Mouse (Mus musculus): Measurements from ENCODE around the gene Omg. TPM values are rescaled to one million over a fixed set of nuclear protein-coding genes. Genes with fewer than 3 reads are reported as not detected.
A peak's percentile ranks its signal among the peaks of the same experiment; 100 is the strongest.

Gene Omg
- polyA plus RNA-seq (2015; fragmentation: Nextera tagmentation; extraction: Ambion mirVana), result 0.19 and 0.28 TPM in 2 replicates

- Histone ChIP-seq H3K4me2 (replicated peaks) (no peak within 1 kb of the TSS), H3K9ac (no peak within 1 kb of the TSS), H3K9me3 (no peaks in the 10 kb centered on the region), H3K27me3 (no peaks in the 10 kb centered on the region), H3K4me3 (no peak within 1 kb of the TSS), H3K4me1 (no peaks in the 10 kb centered on the region), H3K27ac (no peak within 1 kb of the TSS), H3K36me3 (no peaks in the 10 kb centered on the region)
- WGBS, result 57% methylated on average over 8 of the region's 8 CpGs
- ATAC-seq (ENCODE audit: low FRiP score, low read depth), result no peak
Observed at GRCm38 (mm10) chr11:79503845-79504244, at the start of gene Omg. Gene Omg, minus strand, starts transcription at chr11:79504084.

- Histone ChIP-seq H3K4me2 (replicated peaks) (no peak overlapping the region), H3K27me3 (no peaks in the 10 kb centered on the region), H3K4me3 (no peak overlapping the region), H3K27ac (no peak overlapping the region), H3K9ac (no peak overlapping the region), H3K9me3 (no peaks in the 10 kb centered on the region), H3K4me1 (no peaks in the 10 kb centered on the region), H3K36me3 (peaks cover 92% of the 10 kb centered on the region)
- WGBS, result 75% methylated on average over 1 of the region's 1 CpGs
- no peak for ATAC-seq (ENCODE audit: low FRiP score, low read depth)
Observed at GRCm38 (mm10) chr11:79552622-79553021, 48.7 kb upstream of the Omg start.

GRCm38 (mm10) chr11:79536293-79536692 lies 32.4 kb upstream of the Omg start:
- Histone ChIP-seq H3K9me3 (no peaks in the 10 kb centered on the region), H3K36me3 (peaks cover 69% of the 10 kb centered on the region), H3K4me3 (no peak overlapping the region), H3K27ac (no peak overlapping the region), H3K27me3 (no peaks in the 10 kb centered on the region), H3K4me1 (peaks cover 6% of the 10 kb centered on the region), H3K9ac (no peak overlapping the region), H3K4me2 (replicated peaks) (no peak overlapping the region)
- WGBS, result 87% methylated on average over 3 of the region's 3 CpGs
- no peak for ATAC-seq (ENCODE audit: low FRiP score, low read depth)

- H3K27ac ChIP-seq, result no peak overlapping the region
- WGBS, result 95% methylated on average over 4 of the region's 4 CpGs
- H3K4me1 ChIP-seq, result peaks cover 6% of the 10 kb centered on the region
- no peaks in the 10 kb centered on the region for H3K9me3 ChIP-seq
- no peak overlapping the region for H3K4me3 ChIP-seq
- H3K4me2 ChIP-seq (replicated peaks), result no peak overlapping the region
- ATAC-seq (ENCODE audit: low FRiP score, low read depth), result no peak
- no peaks in the 10 kb centered on the region for H3K27me3 ChIP-seq
- no peak overlapping the region for H3K9ac ChIP-seq
- peaks cover 66% of the 10 kb centered on the region for H3K36me3 ChIP-seq
Observed at GRCm38 (mm10) chr11:79535554-79535953, 31.7 kb upstream of the Omg start.

GRCm38 (mm10) chr11:79533950-79534690 lies 30.2 kb upstream of the Omg start:
- 84% methylated on average over 8 of the region's 8 CpGs for WGBS
- Histone ChIP-seq H3K27ac (peak overlapping the region; percentile 52), H3K36me3 (peaks cover 56% of the 10 kb centered on the region)

GRCm38 (mm10) chr11:79533311-79533710 lies 29.4 kb upstream of the Omg start:
- H3K27ac ChIP-seq, result no peak overlapping the region
- H3K36me3 ChIP-seq, result peaks cover 59% of the 10 kb centered on the region
- H3K9ac ChIP-seq, result no peak overlapping the region
- WGBS, result 84% methylated on average over 6 of the region's 6 CpGs
- H3K4me1 ChIP-seq, result peaks cover 6% of the 10 kb centered on the region
- ATAC-seq (ENCODE audit: low FRiP score, low read depth), result no peak
- H3K4me3 ChIP-seq, result no peak overlapping the region
- no peaks in the 10 kb centered on the region for H3K9me3 ChIP-seq
- H3K27me3 ChIP-seq, result no peaks in the 10 kb centered on the region
- no peak overlapping the region for H3K4me2 ChIP-seq (replicated peaks)

More at GRCm38 (mm10) chr11:79533950-79534690, 30.2 kb upstream of the Omg start:
- Histone ChIP-seq H3K4me2 (replicated peaks) (no peak overlapping the region), H3K9ac (no peak overlapping the region), H3K4me3 (no peak overlapping the region), H3K4me1 (peaks cover 6% of the 10 kb centered on the region), H3K9me3 (no peaks in the 10 kb centered on the region), H3K27me3 (no peaks in the 10 kb centered on the region)
- no peak for ATAC-seq (ENCODE audit: low FRiP score, low read depth)

- ATAC-seq (ENCODE audit: low FRiP score, low read depth), result no peak
- 85% methylated on average over 4 of the region's 4 CpGs for WGBS
- no peak overlapping the region for H3K4me2 ChIP-seq (replicated peaks)
- no peaks in the 10 kb centered on the region for H3K9me3 ChIP-seq
- H3K27me3 ChIP-seq, result no peaks in the 10 kb centered on the region
- no peak overlapping the region for H3K9ac ChIP-seq
- peaks cover 6% of the 10 kb centered on the region for H3K4me1 ChIP-seq
- H3K4me3 ChIP-seq, result no peak overlapping the region
- no peak overlapping the region for H3K27ac ChIP-seq
- peaks cover 54% of the 10 kb centered on the region for H3K36me3 ChIP-seq
Observed at GRCm38 (mm10) chr11:79531485-79531884, 27.6 kb upstream of the Omg start.

- Histone ChIP-seq H3K27me3 (no peaks in the 10 kb centered on the region), H3K4me2 (replicated peaks) (no peak overlapping the region), H3K4me3 (no peak overlapping the region), H3K36me3 (peaks cover 48% of the 10 kb centered on the region), H3K9ac (no peak overlapping the region), H3K27ac (no peak overlapping the region), H3K4me1 (peaks cover 6% of the 10 kb centered on the region), H3K9me3 (no peaks in the 10 kb centered on the region)
- 86% methylated on average over 11 of the region's 11 CpGs for WGBS
- ATAC-seq (ENCODE audit: low FRiP score, low read depth), result no peak
Observed at GRCm38 (mm10) chr11:79530774-79531173, 26.9 kb upstream of the Omg start.

- no peak within 1 kb of the TSS for H3K9ac ChIP-seq
- H3K36me3 ChIP-seq, result peaks cover 45% of the 10 kb centered on the region
- WGBS, result 87% methylated on average over 7 of the region's 7 CpGs
- H3K27me3 ChIP-seq, result no peaks in the 10 kb centered on the region
- H3K27ac ChIP-seq, result no peak within 1 kb of the TSS
- H3K4me1 ChIP-seq, result peaks cover 6% of the 10 kb centered on the region
- no peak within 1 kb of the TSS for H3K4me3 ChIP-seq
- no peaks in the 10 kb centered on the region for H3K9me3 ChIP-seq
- H3K4me2 ChIP-seq (replicated peaks), result no peak within 1 kb of the TSS
- ATAC-seq (ENCODE audit: low FRiP score, low read depth), result no peak
Observed at GRCm38 (mm10) chr11:79530333-79530761, 26.5 kb upstream of the Omg start, which contains the start of the genes Evi2 and Evi2a. Gene Evi2, minus strand, starts transcription at chr11:79530589. Gene Evi2a, minus strand, starts transcription at chr11:79530609.

GRCm38 (mm10) chr11:79529736-79530135 lies 25.9 kb upstream of the Omg start:
- H3K36me3 ChIP-seq, result peaks cover 49% of the 10 kb centered on the region
- H3K4me1 ChIP-seq, result peaks cover 6% of the 10 kb centered on the region
- no peaks in the 10 kb centered on the region for H3K9me3 ChIP-seq
- no peak overlapping the region for H3K9ac ChIP-seq
- no peak for ATAC-seq (ENCODE audit: low FRiP score, low read depth)
- no peaks in the 10 kb centered on the region for H3K27me3 ChIP-seq
- no peak overlapping the region for H3K4me2 ChIP-seq (replicated peaks)
- 96% methylated on average over 2 of the region's 2 CpGs for WGBS
- no peak overlapping the region for H3K4me3 ChIP-seq
- H3K27ac ChIP-seq, result no peak overlapping the region

GRCm38 (mm10) chr11:79529226-79529625 lies 25.3 kb upstream of the Omg start:
- no peaks in the 10 kb centered on the region for H3K9me3 ChIP-seq
- H3K4me3 ChIP-seq, result no peak overlapping the region
- no peak overlapping the region for H3K4me2 ChIP-seq (replicated peaks)
- H3K27ac ChIP-seq, result no peak overlapping the region
- no peak overlapping the region for H3K9ac ChIP-seq
- WGBS, result 96% methylated on average over 6 of the region's 6 CpGs
- H3K4me1 ChIP-seq, result peaks cover 4% of the 10 kb centered on the region
- ATAC-seq (ENCODE audit: low FRiP score, low read depth), result no peak
- no peaks in the 10 kb centered on the region for H3K27me3 ChIP-seq
- peaks cover 49% of the 10 kb centered on the region for H3K36me3 ChIP-seq

GRCm38 (mm10) chr11:79528601-79529000 lies 24.7 kb upstream of the Omg start:
- Histone ChIP-seq H3K27ac (no peak overlapping the region), H3K9ac (no peak overlapping the region), H3K4me3 (no peak overlapping the region), H3K9me3 (no peaks in the 10 kb centered on the region), H3K36me3 (peaks cover 47% of the 10 kb centered on the region), H3K4me1 (no peaks in the 10 kb centered on the region), H3K27me3 (no peaks in the 10 kb centered on the region), H3K4me2 (replicated peaks) (no peak overlapping the region)
- no peak for ATAC-seq (ENCODE audit: low FRiP score, low read depth)
- WGBS, result 91% methylated on average over 3 of the region's 3 CpGs
